Mouse (Mus musculus): ENCODE data around the gene Slc12a9. TPM values are rescaled to one million over a fixed set of nuclear protein-coding genes. Genes with fewer than 3 reads are reported as not detected.

Gene Slc12a9
- total and polyA plus RNA-seq, 3 experiments: 8.8 to 12.1 TPM; not detected in 1

DNA sequence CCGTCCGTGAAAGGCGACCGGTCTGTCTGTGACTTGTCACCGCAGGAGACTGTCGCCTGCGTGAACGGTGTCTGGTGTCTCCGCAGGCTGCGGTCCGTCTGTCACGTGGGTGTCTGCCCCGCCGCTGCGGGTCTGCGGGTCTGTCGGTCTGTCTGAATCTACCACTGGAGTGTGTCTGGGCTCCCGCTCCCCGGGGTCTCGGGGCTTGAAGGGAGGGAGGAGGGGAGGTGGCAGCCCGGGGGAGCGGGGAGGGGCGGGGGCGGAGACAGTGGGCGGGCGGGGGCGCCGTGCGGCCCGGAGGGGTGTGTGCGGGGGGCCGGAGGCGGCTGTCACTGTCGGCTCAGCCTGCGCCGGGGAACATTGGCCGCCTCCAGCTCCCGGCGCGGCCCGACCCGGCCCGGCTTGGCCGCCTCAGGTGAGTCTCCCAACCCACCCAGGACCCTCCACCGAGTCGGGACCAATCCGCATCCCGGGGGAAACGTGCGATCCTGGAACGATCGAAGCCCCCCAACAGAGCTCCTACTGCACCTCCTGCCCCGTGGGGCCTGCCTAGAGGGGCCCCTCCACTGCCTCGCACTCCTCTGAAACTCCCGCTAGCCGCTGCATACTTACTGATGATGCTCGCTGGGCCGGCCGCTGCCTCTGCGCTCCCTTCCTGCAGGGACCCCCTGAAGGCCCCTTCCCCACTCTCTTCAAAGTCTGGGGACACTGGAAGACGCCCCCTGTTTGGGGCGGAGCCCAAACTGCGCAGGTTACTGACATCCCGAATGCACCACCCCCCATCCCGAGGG is 45.2 kb downstream of the Slc12a9 start (continued):
- no peak for TF ChIP-seq HCFC1 (IDR thresholded peaks at IDR 0.05; ENCODE audit: low read depth, low read length)
- no peak for TF ChIP-seq GABPA (IDR thresholded peaks at IDR 0.05; ENCODE audit: low read depth, low read length)
- no peak for TF ChIP-seq ZNF384 (IDR thresholded peaks at IDR 0.05; ENCODE audit: low read depth, low read length)
- TF ChIP-seq POLR2AphosphoS5 (IDR thresholded peaks at IDR 0.05; ENCODE audit: borderline replicate concordance, low read depth, low read length): no peak
- no peak for TF ChIP-seq ZC3H11A (IDR thresholded peaks at IDR 0.05; ENCODE audit: low read depth, low read length)
- no peak for TF ChIP-seq BHLHE40 (IDR thresholded peaks at IDR 0.05; ENCODE audit: borderline replicate concordance, low read depth, low read length)
- TF ChIP-seq ZKSCAN1 (IDR thresholded peaks at IDR 0.05; ENCODE audit: low read depth, low read length): no peak
- no peak for TF ChIP-seq GATA1 (IDR thresholded peaks at IDR 0.05; ENCODE audit: low read depth, low read length)
- no peak for TF ChIP-seq EP300 (IDR thresholded peaks at IDR 0.05; ENCODE audit: low read depth in 1 of 2, low read length in 2 of 2)
- TF ChIP-seq E2F4 (IDR thresholded peaks at IDR 0.05; ENCODE audit: borderline replicate concordance, low read depth, low read length): no peak
- TF ChIP-seq MAFK (IDR thresholded peaks at IDR 0.05; ENCODE audit: borderline replicate concordance, low read depth, low read length): no peak
- TF ChIP-seq SMC3 (IDR thresholded peaks at IDR 0.05; ENCODE audit: low read depth, low read length): no peak
- TF ChIP-seq USF1 (IDR thresholded peaks at IDR 0.05; ENCODE audit: low read depth, low read length): peak; percentile 79
- TF ChIP-seq MYC (IDR thresholded peaks at IDR 0.05; ENCODE audit: low read depth, low read length): no peak
- no peak for TF ChIP-seq CHD1 (IDR thresholded peaks at IDR 0.05; ENCODE audit: low read depth, low read length)
- TF ChIP-seq RCOR1 (IDR thresholded peaks at IDR 0.05; ENCODE audit: low read depth, low read length): no peak
- TF ChIP-seq ELF1 (IDR thresholded peaks at IDR 0.05; ENCODE audit: low read depth, low read length): no peak
- peak; percentile 41 to 47; a peak in 1 of 4 replicates for TF ChIP-seq POLR2A (IDR thresholded peaks at IDR 0.05; ENCODE audit: control insufficient read depth in 1 of 2, insufficient read depth in 1 of 2, low read depth in 1 of 2, low read length in 2 of 2, poor library complexity in 1 of 2)
- peak; percentile 48; the same call in 1 of the 2 replicates for TF ChIP-seq NELFE (IDR thresholded peaks at IDR 0.05; ENCODE audit: low read depth, low read length)
- TF ChIP-seq UBTF (IDR thresholded peaks at IDR 0.05; ENCODE audit: borderline replicate concordance, insufficient read depth, low read depth, low read length): no peak
- TF ChIP-seq NRF1 (IDR thresholded peaks at IDR 0.05; ENCODE audit: insufficient read depth, low read depth, low read length, poor library complexity, severe bottlenecking): no peak
